Mouse (Mus musculus) CD8-positive naive resting alpha-beta T cell, adult 2 months (primary cell): Measurements from ENCODE around the gene Tmem98.

Source experiments
- DNase-seq, 2 experiments: peaks; one replicate each; pipeline ENCODE4 v3.0.0; 2022; ENCODE audit warnings: low read depth in 2 of 2, low spot score in 2 of 2

Tmem98 gene

GRCm38 (mm10) chr11:80853014-80853413 lies 43.0 kb downstream of the Tmem98 start:
- no peak for DNase-seq

GRCm38 (mm10) chr11:80854430-80854829 lies 44.5 kb downstream of the Tmem98 start:
- DNase-seq: no peak

- DNase-seq: no peak
These were observed 44.9 kb downstream of the Tmem98 start for GRCm38 (mm10) chr11:80854908-80855307.

- DNase-seq: no peak
These were observed 46.9 kb downstream of the Tmem98 start for GRCm38 (mm10) chr11:80856827-80857226.

- DNase-seq: no peak
These were observed 48.1 kb downstream of the Tmem98 start, which contains the start of gene Spaca3 for GRCm38 (mm10) chr11:80858065-80858464. TSS of gene Spaca3 (plus strand) at chr11:80858365.

- no peak for DNase-seq
These were observed 53.0 kb downstream of the Tmem98 start for GRCm38 (mm10) chr11:80862941-80863340.

GRCm38 (mm10) chr11:80868039-80868438 lies 58.1 kb downstream of the Tmem98 start:
- DNase-seq: no peak
